Mouse (Mus musculus): ENCODE measurements around the gene Sycp3.
"Not testable (repeated sequence)": the region's sequence is repeated elsewhere in the genome, so short reads cannot be mapped to it uniquely, and the experiment has no call there.

Gene Sycp3

GRCm38 (mm10) chr10:88459502-88459992, at the start of gene Sycp3:
Sycp3 (plus strand) TSS chr10:88459569.
- DNase-seq (ENCODE audit: low read depth) = no peak

GRCm38 (mm10) chr10:88409751-88410150, 49.6 kb upstream of the Sycp3 start:
- DNase-seq (ENCODE audit: low read depth) = no peak

- peak; percentile 65 for DNase-seq (ENCODE audit: low read depth)
Observed at GRCm38 (mm10) chr10:88412290-88412995, 46.9 kb upstream of the Sycp3 start.

DNA sequence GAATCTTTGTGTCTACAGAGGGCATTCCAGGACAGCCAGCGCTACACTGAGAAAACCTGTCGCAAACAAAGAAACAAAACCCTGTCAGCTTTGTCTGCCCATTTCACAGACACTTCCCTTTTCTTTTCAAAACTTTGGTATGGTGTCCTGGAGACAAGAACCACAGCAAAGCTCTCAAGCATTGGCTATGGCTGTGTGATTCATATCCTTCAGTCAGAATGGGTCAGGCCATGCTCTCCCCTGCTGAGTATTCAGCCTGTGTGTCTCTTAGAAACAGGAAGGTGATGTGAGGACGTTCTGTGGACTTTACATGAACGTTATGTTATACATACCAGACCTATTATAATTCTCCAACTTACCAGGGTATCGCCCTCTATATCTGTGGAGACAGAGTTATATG, 41.7 kb upstream of the Sycp3 start:
- DNase-seq (ENCODE audit: low read depth) = peak; percentile 86

DNA sequence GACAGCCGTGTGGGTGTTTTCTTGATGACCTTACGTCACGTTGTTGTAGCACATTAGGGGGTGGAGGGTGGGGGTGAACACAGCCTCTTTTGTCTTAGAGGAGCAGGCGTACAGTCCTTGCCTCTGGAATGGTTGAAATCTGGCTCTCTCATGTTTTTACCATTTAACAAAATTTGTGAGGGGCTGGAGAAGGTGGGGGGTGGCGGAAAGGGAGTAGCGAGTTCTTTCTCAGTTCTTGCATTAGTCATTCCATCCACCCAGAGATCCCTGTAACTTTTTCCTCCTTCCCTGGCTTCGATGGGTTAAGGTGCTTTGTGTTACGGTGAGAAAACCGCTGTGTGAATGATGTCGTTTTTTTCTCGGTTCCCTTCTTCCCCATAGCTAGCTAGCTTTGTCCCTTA, 39.2 kb upstream of the Sycp3 start:
- DNase-seq (ENCODE audit: low read depth) = no peak

- peak; percentile 70 for DNase-seq (ENCODE audit: low read depth)
Observed at GRCm38 (mm10) chr10:88420655-88421435, 38.5 kb upstream of the Sycp3 start.

DNA sequence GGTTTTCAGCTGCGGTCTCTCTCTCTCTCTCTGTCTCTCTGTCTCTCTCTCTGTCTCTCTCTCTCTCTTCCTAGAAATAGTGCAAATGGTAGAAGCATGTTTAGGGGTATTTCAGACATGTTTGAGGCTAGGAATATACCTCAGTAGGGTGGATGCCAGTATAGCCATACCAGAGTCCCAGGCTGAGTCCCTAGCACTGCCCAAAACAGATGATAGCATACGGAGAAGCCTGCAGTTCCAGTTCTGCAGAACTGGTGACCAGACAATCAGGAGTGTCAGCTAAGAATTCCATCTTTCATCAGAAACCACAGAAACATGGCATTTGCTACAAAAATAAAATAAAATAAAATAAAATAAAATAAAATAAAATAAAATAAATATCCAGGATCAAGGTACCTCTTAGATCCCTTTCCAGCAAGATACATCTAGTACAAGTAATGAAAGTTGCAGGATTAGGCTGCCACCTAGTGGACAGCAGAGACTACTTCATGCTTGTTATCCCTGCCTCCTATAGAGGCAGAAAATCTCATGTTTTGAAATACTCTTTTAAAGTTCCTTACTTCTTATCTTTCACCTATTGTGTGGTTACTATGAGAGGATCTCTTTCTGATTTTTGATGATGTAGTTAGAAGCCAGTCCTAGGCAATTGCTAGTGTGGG, 33.1 kb upstream of the Sycp3 start:
- DNase-seq (ENCODE audit: low read depth) = peak; percentile 88

DNA sequence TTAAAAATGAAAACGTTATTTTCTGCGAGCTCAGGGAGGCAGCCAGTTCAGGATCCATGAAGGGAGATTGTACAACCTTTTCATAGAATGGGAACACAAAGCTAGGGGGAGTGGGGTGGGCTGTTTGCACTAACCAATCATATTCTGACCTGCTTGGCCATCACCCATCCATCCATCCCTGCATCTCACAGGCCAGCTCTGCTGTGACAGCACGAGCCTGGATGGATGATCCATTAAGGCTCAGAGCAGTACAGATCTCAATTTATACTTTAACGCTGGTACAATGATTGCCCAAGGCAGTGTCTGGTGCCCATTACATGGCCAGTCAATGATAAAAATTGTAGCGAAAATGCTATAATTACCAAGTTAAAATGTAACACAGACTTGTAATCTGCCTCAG, 32.5 kb upstream of the Sycp3 start:
- DNase-seq (ENCODE audit: low read depth) = no peak

- peak; percentile 45 for DNase-seq (ENCODE audit: low read depth)
Observed at GRCm38 (mm10) chr10:88427998-88428397, 31.4 kb upstream of the Sycp3 start.

DNA sequence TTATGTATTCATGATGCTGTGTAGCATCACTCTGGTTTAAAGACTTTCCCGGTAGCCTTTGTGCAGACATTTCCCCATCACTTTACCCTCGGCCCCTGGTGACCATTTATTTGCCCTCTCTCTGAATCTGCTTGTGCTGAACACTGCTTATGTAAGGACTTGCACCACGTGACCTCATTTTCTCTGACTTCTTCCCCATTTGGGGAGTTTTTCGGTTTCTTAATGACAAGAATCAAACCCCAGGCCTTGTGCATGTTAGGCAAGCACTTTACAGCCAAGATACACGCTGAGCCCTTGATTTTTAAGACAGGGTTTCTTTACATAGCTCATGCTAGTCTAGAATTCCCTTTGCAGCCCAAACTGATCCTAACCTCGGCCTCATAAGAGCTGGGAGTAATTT, 18.1 kb upstream of the Sycp3 start:
- peak; percentile 26 for DNase-seq (ENCODE audit: low read depth)

GRCm38 (mm10) chr10:88451221-88451620, 8.1 kb upstream of the Sycp3 start:
- no peak for DNase-seq (ENCODE audit: low read depth)

GRCm38 (mm10) chr10:88451990-88452389, 7.4 kb upstream of the Sycp3 start:
- no peak for DNase-seq (ENCODE audit: low read depth)

DNA sequence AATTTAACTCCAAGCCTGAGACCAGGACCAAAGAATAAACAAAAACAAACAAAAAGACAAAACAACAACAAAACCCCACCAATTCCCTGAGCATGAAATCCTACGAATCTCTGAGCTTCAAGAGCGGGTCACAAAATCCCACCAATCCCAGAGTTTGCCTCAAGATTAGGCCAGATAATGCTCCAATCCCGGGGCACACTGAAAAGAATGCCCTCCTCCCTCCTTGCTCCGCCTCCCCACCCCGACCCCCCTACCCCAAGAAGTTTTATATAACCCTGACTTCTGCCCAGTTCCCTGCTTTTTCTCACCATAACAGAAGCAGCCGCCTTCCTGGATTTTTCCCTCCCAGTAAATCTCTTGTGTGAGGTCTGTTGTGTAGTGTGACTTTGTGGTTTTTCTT, 1.6 kb upstream of the Sycp3 start:
- DNase-seq (ENCODE audit: low read depth) = no peak

DNA sequence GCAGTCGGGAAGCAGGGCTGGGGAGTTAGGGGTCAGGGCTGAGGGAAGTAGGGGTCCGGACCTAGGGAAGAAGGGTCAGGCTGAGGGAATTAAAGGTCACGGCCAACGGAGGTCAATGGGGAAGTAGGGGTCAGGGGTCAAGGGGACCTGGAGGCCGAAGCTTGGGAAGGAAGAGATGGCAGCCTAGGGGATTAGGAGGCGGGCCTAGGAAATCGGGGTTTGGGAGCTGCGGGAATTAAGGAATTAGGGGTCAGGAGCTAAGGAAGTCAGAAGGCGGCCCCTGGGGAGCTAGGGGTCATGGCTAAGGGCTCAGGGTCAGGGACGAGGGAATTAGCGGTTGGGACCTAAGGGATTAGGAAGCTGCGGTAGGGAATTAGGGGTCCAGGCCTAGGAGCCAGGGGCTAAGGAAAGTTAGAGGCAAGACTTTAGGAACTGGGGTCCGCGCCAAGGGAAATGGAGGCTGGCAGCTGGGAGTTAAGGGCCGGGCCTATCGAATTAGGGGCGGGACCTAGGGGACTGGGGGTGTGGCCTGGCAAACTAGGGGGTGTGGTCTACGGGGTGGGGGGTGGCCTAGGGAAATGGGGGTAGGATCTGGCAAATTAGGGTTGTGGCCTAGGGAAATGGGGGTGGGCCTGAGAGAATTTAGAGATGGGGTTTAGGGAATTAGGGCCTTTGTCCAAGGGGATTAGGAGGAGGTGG, 902 bp downstream of the Sycp3 start:
- no peak for DNase-seq (ENCODE audit: low read depth)

- DNase-seq (ENCODE audit: low read depth) = not testable (repeated sequence)
Observed at GRCm38 (mm10) chr10:88482866-88483265, 23.5 kb downstream of the Sycp3 start.

GRCm38 (mm10) chr10:88488629-88489028, 29.3 kb downstream of the Sycp3 start:
- DNase-seq (ENCODE audit: low read depth) = no peak

DNA sequence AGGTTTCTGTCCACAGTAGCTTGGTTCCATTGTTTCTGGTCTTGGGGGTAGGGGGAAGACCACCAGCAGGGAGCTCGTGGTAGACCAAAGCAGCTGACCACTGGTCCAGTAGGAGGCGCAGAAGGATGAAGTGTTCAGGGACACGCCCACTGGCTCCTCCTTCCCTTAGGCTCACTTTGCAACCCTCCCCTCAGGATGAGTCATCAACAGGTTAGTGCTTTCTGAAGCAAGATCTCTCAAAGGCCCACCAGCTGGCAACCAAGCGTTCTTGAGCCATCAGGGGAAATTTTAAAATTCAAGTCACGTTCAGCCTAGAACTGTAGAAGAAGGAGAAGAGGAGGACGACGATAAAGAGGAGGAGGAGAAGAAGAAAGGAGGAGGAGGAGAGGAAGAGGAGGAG, 32.3 kb downstream of the Sycp3 start:
- peak; percentile 81 for DNase-seq (ENCODE audit: low read depth)

DNA sequence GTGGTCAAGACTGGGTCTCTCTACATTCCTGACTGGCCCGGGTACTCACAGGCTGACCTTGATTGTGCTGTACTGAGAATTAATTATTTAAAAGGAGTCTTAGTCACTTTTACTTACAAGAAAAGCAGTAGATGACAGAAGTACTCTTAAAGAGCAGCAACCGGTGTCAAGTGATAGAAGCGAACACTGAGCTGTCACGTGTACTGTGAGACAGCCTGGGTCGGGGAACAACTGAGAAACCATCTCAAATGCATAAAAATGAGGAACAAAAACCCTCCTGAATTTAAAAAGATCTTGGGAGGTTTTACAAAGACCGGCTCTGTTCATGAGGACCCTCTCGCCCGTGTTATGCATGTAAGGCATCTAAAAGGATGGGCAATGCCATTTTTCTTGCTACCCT, 33.3 kb downstream of the Sycp3 start:
- no peak for DNase-seq (ENCODE audit: low read depth)

GRCm38 (mm10) chr10:88494959-88495587, 35.7 kb downstream of the Sycp3 start:
- peak; percentile 37 for DNase-seq (ENCODE audit: low read depth)

GRCm38 (mm10) chr10:88496864-88497564, 37.6 kb downstream of the Sycp3 start:
- DNase-seq (ENCODE audit: low read depth) = no peak

GRCm38 (mm10) chr10:88499993-88500392, 40.6 kb downstream of the Sycp3 start:
- no peak for DNase-seq (ENCODE audit: low read depth)

Measured in 416B (cell line).